Mouse (Mus musculus) gastrocnemius, adult 2 months (tissue): ENCODE results near the gene Rps29. TPM values are rescaled to one million over a fixed set of nuclear protein-coding genes. Genes with fewer than 3 reads are reported as not detected.
"Not testable (repeated sequence)": the region's sequence is repeated elsewhere in the genome, so short reads cannot be mapped to it uniquely, and the experiment has no call there.

Experiments used
- DNase-seq: peaks from one replicate; pipeline ENCODE4 v3.0.0; 2022
- H3K27ac ChIP-seq: fragments of 200-600 bp; 2 replicates; pipeline ENCODE4 v1.8.1; 2022; ENCODE audit warnings: mild to moderate bottlenecking
- H3K4me3 ChIP-seq: fragments of 200-600 bp; 2 replicates; pipeline ENCODE4 v1.8.1; 2022; ENCODE audit warnings: mild to moderate bottlenecking, moderate library complexity
- CTCF ChIP-seq: fragments of 200-600 bp; IDR thresholded peaks from 2 replicates; pipeline ENCODE4 v1.8.1; 2022; ENCODE audit warnings: antibody characterized with exemption, mild to moderate bottlenecking, moderate library complexity
- intact Hi-C: fragments of 180-260 bp; cut with DNase I; formaldehyde crosslinking; loops from one replicate; pipeline ENCODE4 v1.15.1; 2025
- total RNA-seq, 2 experiments: library from RNA; stranded (reverse); gene quantifications; 2 replicates each; pipeline ENCODE4 v1.2.3; 2021

Gene Rps29
- total RNA-seq, 2 experiments from 2014 or later, result 838 to 1,075 TPM

DNA sequence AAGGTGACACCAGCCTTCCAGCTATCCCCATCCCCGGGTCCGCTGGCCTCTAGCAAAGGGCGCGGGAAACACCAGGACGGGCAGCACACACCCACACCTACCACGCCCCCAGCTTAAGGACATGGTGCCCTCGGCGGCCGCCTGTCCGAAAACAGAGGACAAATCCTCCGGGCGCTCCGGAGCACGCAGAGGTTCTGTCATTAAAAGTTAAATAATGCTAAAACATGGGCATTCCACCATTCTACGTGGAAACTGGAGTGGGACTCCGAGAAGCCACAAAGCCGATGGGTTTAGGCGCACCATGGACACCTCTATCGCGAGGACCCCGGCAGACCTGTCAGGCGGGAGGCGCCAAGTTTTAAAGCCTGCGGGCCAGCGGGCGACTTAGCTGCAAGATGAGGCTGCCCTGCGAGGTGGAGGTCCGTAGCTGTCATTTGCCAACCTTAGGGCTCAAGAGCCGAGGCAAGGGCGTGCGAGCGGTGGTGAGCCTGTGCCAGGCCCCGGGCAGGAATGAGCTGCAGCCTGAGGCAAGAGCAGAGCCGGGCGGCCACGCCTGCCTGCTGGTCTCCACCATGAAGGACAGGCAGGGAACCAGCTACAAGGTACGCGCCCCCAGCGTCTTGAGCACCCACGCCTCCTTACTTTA, 9.6 kb upstream of the Rps29 start, which contains the start of gene Lrr1:
Lrr1 (plus strand) TSS at position 354 of the 646 bp plus-strand sequence.
- DNase-seq, result peak; percentile 91
- TF ChIP-seq CTCF, result no peak
- intact Hi-C loops, result no loop called here

DNA sequence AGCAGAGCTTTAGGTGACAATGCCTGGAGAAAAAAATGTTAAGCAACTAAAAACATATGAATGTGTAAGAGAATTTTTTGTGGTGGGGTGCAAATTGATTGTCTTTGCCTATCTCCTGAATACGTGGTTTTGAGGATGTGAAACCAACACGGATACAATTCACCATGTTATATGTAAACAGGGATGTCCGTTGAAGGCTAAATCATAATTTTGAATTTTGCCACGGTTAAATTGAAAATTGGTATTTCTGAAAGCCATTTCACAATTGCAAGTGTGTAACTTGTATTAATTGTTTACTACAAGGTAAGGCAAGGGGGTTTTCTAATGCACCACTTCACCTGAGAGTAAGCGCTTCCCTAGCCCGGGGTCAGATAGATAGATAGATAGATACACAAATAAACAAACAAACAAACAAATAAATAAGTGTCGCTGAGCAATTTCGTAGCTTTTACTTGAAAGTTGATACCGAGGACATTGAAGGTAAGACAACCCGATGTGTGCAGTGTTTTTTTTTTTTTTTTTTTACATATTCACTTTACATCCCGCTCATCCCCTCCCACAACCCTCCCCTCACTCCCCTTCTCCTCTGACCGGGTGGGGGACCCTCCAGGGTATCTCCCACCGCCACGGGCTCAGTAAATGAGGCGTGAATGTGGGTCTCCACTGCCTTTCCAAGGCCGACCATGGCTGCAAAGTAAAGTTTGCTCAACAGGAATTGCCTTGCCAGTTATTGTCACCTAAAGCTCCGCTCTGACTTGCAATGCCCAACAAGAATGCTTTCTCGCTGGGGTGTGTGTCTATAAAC, 8.9 kb upstream of the Rps29 start:
- no peak for TF ChIP-seq CTCF
- DNase-seq, result no peak
- intact Hi-C loops, result no loop called here
- Histone ChIP-seq H3K4me3 (peak overlapping the region; percentile 81), H3K27ac (peak overlapping the region; percentile 96)

More for the DNA sequence above, 9.6 kb upstream of the Rps29 start, which contains the start of gene Lrr1:
- Histone ChIP-seq H3K27ac (peak within 1 kb of the TSS; percentile 96), H3K4me3 (peak within 1 kb of the TSS; percentile 81)

DNA sequence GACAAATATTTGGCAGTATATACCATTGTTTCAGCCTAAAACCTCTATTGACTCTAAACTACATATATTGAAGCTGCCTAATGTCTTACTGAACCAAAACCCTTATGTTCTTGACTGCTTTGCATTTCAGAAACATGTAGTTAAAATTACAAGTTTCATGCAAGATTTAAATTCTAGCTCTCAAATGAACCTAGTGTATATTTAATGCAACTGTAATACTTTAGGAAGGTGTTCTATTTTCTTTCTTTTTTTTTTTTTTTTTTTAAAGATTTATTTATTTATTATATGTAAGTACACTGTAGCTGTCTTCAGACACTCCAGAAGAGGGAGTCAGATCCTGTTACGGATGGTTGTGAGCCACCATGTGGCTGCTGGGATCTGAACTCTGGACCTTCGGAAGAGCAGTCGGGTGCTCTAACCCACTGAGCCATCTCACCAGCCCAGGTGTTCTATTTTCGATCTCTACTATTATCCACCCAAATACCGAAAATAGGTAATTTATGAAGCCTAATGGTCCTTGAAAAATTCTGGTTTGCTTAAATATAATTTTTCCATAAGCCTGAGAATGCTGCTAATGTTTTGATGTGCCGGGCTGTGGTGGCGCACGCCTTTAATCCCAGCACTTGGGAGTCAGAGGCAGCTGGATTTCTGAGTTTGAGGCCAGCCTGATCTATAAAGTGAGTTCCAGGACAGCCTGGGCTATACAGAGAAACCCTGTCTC, 8.0 kb upstream of the Rps29 start:
- H3K4me3 ChIP-seq, intact Hi-C loops, DNase-seq, H3K27ac ChIP-seq: not testable (repeated sequence)

DNA sequence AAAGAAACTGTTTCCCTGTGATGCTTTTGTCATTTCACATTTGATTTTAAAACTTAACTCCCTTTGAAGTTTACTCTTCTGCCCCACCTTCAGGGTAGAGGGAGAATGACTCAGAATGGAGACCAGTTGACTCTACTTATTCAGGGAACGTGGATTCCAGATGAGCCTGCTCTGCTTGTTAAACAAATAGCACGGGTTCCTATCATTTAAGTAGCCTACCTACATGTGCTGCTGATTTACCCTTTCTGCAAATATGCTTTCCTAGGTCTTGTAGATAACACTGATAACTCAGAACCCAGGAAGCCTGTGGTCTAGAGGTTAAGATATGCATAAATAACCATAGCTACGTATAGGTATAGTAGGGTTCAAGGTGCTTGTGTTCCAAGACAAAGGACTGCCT, 5.9 kb upstream of the Rps29 start:
- intact Hi-C loops, result no loop called here
- no peak overlapping the region for H3K27ac ChIP-seq
- no peak for TF ChIP-seq CTCF
- H3K4me3 ChIP-seq, result no peak overlapping the region
- DNase-seq, result no peak

DNA sequence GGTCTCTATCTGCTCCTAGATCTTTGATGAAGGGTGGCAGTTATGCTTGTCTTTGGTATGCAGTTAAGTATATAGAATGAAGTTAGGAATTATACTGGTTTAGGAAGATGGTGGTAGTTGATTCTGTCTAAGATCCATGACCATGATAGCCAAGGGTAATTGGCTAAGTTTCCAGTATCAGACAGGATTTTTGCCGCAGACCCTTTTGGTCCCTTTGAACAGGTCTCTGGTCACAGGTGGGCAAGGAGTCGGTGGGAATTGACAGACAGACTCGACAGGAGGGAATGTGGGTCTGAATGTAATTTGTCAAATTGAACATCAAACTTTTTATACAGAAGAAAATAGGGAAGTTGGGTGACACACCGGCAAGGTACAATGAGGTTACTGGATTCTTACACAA, 4.6 kb upstream of the Rps29 start:
- intact Hi-C loops, DNase-seq, H3K4me3 ChIP-seq, H3K27ac ChIP-seq: not testable (repeated sequence)

DNA sequence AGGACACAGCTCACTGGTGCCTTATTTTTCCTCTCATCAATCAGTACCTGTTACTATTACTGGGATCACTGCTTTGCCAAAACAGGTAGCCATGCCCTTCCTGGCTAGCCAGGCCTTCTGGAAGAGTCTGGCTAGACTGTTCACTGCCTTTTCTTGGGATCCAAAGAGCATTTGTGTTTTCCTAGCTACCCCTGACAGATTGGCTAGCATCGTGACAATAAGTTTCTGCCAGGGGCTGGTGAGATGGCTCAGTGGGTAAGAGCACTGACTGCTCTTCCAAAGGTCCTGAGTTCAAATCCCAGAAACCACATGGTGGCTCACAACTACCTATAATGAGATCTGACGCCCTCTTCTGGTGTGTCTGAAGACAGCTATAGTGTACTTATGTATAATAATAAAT, 1.7 kb upstream of the Rps29 start:
- DNase-seq, H3K27ac ChIP-seq, intact Hi-C loops, H3K4me3 ChIP-seq: not testable (repeated sequence)

DNA sequence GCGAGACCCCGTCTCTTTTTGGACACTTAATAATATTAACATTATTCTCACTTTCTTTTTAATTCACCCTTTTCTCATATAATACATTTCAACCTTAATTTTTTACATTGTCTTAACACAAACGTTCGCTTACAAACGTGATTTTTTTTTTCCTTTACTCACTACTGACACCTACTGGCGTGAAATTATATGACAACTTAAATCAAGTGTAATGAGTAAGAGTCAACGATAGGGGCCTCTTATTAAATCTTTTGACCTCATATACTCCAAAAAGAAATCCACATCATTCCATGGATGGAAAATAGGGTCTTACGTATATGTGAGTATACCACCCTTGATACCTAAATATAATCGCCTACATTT, 573 bp upstream of the Rps29 start:
- Histone ChIP-seq H3K4me3 (peak overlapping the region; percentile 80), H3K27ac (peak overlapping the region; percentile 98)
- no peak for DNase-seq
- TF ChIP-seq CTCF, result peak; percentile 81
- intact Hi-C loops, result no loop called here

DNA sequence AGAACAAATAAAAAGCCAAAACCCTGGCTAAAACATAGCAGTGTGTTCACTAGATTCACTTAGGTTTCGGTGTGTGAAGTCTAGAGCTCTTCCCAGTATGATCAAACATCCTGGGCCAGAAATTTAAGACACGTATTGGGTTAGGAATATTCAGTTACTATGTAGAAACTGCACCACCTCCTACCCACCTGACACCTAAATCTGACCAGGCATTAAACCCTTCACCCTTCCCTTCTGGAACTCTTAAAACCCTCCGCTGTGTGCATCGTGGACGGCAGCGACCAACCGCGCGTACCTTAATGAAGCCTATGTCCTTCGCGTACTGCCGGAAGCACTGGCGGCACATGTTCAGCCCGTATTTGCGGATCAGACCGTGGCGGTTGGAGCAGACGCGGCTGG, 621 bp downstream of the Rps29 start:
- intact Hi-C loops, result no loop called here
- no peak for TF ChIP-seq CTCF
- DNase-seq, result no peak
- peak overlapping the region; percentile 98 for H3K27ac ChIP-seq
- peak overlapping the region; percentile 80 for H3K4me3 ChIP-seq

DNA sequence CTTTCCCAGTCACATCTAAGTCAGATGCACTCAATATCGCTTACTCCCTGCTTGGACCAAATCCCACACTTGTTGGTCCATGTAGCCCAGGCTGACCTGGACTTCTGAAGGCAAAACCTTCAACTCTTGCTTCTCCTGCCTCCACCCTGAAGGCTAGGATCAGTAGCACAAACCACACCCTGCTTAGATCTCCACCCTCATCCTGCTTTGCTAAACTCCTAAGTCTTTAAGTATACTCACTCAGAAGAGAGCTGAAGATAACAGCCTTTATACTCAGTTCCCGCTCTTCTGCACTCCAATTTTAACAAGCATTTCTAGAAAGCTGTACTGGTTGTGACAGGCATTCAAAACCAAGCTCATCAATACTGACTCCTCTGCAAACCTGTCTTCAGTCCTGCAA, 1.9 kb downstream of the Rps29 start:
- intact Hi-C loops, result no loop called here
- Histone ChIP-seq H3K4me3 (no peak overlapping the region), H3K27ac (no peak overlapping the region)
- TF ChIP-seq CTCF, result no peak
- DNase-seq, result no peak

DNA sequence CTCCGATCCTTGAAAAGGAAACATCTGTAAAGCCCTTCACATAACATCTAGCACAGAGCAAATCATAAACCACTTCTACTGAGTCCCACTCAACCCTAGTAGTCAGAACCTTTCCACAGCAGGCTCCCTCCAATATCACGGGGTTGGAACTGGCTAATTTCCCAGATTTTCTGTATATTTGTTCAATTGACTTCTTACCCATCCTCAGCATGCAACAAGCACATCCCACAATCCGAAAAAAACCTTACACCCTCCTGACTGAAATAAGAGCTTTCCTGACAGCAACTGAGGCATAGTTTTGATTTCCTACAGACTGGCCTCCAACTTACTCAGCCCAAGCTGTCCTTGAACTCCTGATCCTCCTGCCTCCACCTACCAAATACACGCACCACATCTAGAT, 2.5 kb downstream of the Rps29 start:
- H3K27ac ChIP-seq, result no peak overlapping the region
- no peak overlapping the region for H3K4me3 ChIP-seq
- intact Hi-C loops, result no loop called here
- no peak for DNase-seq
- TF ChIP-seq CTCF, result no peak

DNA sequence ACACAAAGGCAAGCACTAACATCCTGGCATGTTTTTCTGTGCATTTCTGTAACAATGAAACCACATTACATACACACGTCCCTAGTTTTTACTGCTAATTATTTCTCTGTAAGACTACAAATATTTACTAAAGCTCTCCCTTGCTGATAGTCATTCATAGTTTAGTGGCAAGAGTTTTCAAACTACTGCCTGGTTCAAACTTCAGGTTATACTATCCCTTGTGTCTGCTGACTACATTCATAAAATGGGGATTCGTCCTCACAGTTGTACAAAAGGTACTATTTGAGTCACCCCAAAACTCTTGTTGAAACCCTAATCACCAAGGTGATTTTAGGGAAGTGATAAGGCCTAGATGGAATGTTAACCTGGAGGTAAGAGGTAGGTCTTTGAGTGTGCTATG, 3.1 kb downstream of the Rps29 start:
- intact Hi-C loops, result no loop called here
- no peak for TF ChIP-seq CTCF
- Histone ChIP-seq H3K27ac (no peak overlapping the region), H3K4me3 (no peak overlapping the region)
- DNase-seq, result no peak

DNA sequence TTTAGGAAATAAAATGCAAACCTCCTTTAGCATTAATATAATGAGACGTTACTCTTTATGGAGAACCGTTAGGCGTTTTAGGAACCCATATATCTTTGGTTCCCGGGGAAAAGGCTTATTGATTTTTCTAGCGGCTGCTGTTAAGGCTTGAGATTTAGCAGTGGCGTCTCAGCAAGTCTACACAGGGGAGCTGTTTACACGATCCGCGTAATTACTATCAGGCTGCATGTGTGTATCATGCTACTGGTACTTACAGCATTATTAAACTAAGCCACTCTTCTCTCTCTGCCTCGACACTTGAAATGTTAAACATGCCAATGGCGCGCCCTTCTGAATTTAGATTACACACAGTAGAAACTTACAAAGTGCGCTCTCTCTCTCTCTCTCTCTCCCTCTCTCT, 8.9 kb downstream of the Rps29 start:
- no peak for DNase-seq
- TF ChIP-seq CTCF, result no peak

DNA sequence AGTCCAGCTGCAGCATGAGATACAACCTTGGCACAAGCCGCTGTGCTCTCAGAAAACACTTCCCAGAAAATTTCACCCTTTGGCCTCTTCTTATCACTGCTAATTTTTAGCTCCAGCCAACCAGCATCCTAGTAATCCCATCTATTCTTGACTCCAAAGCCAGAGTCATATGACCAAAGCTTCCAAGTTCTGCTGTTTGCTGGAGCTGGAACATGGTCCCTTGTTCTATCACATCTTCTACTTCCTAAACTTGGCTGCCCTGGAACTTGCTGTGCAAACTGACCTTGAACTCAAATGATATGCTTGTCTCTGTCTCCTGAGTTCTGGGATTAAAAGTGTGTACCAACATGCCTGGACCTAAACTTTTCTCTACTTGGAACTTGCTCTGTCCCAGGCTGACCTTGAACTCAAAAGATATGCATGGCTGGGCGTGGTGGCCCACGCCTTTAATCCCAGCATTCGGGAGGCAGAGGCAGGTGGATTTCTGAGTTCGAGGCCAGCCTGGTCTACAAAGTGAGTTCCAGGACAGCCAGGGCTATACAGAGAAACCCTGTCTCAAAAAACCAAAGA, 11.7 kb downstream of the Rps29 start:
- H3K27ac ChIP-seq, result no peak overlapping the region
- DNase-seq, result no peak
- intact Hi-C loops, result no loop called here
- no peak for TF ChIP-seq CTCF
- no peak overlapping the region for H3K4me3 ChIP-seq

More for the DNA sequence above, 8.9 kb downstream of the Rps29 start:
- intact Hi-C loops, result no loop called here
- H3K4me3 ChIP-seq, result no peak overlapping the region
- H3K27ac ChIP-seq, result no peak overlapping the region
